Mouse (Mus musculus) c-Kit-positive CD71-positive TER-119-positive erythroid progenitor cells, embryonic 14.5 days (primary cell): Measurements from ENCODE around the gene Cyp2e1.

ENCODE experiments used
- DNase-seq: peaks from one replicate; pipeline ENCODE4 v3.0.0-alpha.2; 2013; ENCODE audit warnings: low spot score

Cyp2e1 gene

GRCm38 (mm10) chr7:140810496-140810895, 47.0 kb downstream of the Cyp2e1 start:
- no peak for DNase-seq

GRCm38 (mm10) chr7:140811714-140812113, 48.2 kb downstream of the Cyp2e1 start:
- no peak for DNase-seq

GRCm38 (mm10) chr7:140812850-140813249, 49.3 kb downstream of the Cyp2e1 start:
- no peak for DNase-seq

GRCm38 (mm10) chr7:140820173-140820572, 56.6 kb downstream of the Cyp2e1 start:
- no peak for DNase-seq

- DNase-seq, result no peak
Measured at GRCm38 (mm10) chr7:140821305-140821652, 57.7 kb downstream of the Cyp2e1 start.

- peak; percentile 39 for DNase-seq
Measured at GRCm38 (mm10) chr7:140821653-140822329, 58.3 kb downstream of the Cyp2e1 start, which contains the start of gene Zfp941. Gene Zfp941 (minus strand): TSS chr7:140822178.

- no peak for DNase-seq
Measured at GRCm38 (mm10) chr7:140822731-140823130, 59.2 kb downstream of the Cyp2e1 start.
